Mouse (Mus musculus): ENCODE data around the gene Ppard. TPM values are rescaled to one million over a fixed set of nuclear protein-coding genes. Genes with fewer than 3 reads are reported as not detected.
A peak's percentile ranks its signal among the peaks of the same experiment; 100 is the strongest.

The Ppard gene
- polyA plus RNA-seq, 1 experiment from 2014 or later: 4.6 TPM

DNA sequence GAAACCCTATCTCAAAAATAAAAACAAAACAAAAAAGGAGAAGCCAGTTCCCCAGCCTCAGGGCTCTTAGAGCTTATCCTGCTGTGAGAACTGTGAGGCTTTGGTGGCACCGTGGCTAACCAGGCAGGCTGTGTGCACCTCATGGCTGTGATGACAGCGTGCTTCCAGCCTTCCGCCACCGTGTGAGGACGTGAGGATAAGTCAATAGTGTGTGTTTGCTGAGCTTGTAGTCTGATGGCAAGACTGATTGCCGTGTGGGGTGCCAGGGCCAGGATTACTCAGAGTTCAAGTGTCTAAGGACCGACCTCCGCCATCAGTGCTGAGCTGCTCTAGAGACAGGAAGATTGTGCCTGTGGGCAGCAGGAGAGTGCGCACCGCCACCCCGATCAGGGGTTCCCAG is 58.2 kb downstream of the Ppard start:
- peaks cover 4% of the 10 kb centered on the region; the same call in 1 of the 2 replicates for H3K36me3 ChIP-seq
- no peak overlapping the region for H3K9ac ChIP-seq
- H3K27me3 ChIP-seq (replicated peaks): no peaks in the 10 kb centered on the region
- H3K4me1 ChIP-seq: peaks cover 23% of the 10 kb centered on the region
- no peak overlapping the region for H3K4me3 ChIP-seq (replicated peaks)
- H3K9me3 ChIP-seq: no peaks in the 10 kb centered on the region
- no peak overlapping the region for H3K27ac ChIP-seq
- 55% methylated on average over 11 of the region's 11 CpGs for WGBS
- no peak overlapping the region for H3K4me2 ChIP-seq
- ATAC-seq (ENCODE audit: insufficient read depth, low FRiP score, low read depth): peak; percentile 62

GRCm38 (mm10) chr17:28291346-28291745 is 58.8 kb downstream of the Ppard start:
- WGBS: 78% methylated on average over 7 of the region's 7 CpGs
- no peak overlapping the region for H3K4me2 ChIP-seq
- no peak overlapping the region for H3K4me3 ChIP-seq (replicated peaks)
- H3K27ac ChIP-seq: no peak overlapping the region
- ATAC-seq (ENCODE audit: insufficient read depth, low FRiP score, low read depth): no peak
- H3K27me3 ChIP-seq (replicated peaks): no peaks in the 10 kb centered on the region
- H3K9me3 ChIP-seq: no peaks in the 10 kb centered on the region
- H3K4me1 ChIP-seq: peaks cover 20% of the 10 kb centered on the region
- H3K9ac ChIP-seq: no peak overlapping the region
- peaks cover 6% of the 10 kb centered on the region; the same call in 1 of the 2 replicates for H3K36me3 ChIP-seq

DNA sequence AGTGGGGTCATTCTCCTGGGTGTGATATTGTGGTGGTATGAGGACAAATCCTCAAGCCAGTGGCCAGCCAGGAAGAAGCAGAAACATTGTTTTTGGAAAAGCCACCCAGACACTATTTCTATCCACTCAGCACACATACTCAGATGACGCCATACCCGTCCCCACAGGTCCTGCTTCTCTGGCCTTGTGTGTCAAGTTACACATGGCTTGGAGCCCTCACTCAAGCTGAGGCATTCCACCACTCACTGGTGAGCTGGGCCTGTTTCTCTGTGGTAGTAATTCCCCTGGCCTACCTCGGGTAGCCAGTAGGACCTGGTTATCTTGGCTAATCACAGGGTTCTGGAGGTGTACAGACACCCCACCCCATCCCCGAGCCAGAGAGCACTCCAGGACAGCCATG is 61.2 kb downstream of the Ppard start:
- no peak for ATAC-seq (ENCODE audit: insufficient read depth, low FRiP score, low read depth)
- Histone ChIP-seq H3K4me1 (peaks cover 8% of the 10 kb centered on the region; the same call in 1 of the 2 replicates), H3K4me2 (no peak overlapping the region), H3K27me3 (replicated peaks) (no peaks in the 10 kb centered on the region), H3K9ac (no peak overlapping the region), H3K36me3 (peaks cover 15% of the 10 kb centered on the region; the same call in 1 of the 2 replicates), H3K9me3 (no peaks in the 10 kb centered on the region), H3K27ac (no peak overlapping the region), H3K4me3 (replicated peaks) (no peak overlapping the region)
- WGBS: 76% methylated on average over 4 of the region's 4 CpGs

GRCm38 (mm10) chr17:28294449-28295333 is 62.2 kb downstream of the Ppard start:
- H3K9ac ChIP-seq: no peak overlapping the region
- WGBS: 54% methylated on average over 17 of the region's 17 CpGs
- peaks cover 14% of the 10 kb centered on the region for H3K4me1 ChIP-seq
- H3K4me2 ChIP-seq: no peak overlapping the region
- H3K27me3 ChIP-seq (replicated peaks): no peaks in the 10 kb centered on the region
- no peaks in the 10 kb centered on the region for H3K9me3 ChIP-seq
- no peak overlapping the region for H3K4me3 ChIP-seq (replicated peaks)
- ATAC-seq (ENCODE audit: insufficient read depth, low FRiP score, low read depth): no peak
- peak overlapping the region; percentile 36; the same call in 1 of the 2 replicates for H3K27ac ChIP-seq
- H3K36me3 ChIP-seq: peaks cover 19% of the 10 kb centered on the region; the same call in 1 of the 2 replicates

GRCm38 (mm10) chr17:28298888-28299287 is 66.4 kb downstream of the Ppard start:
- Histone ChIP-seq H3K4me1 (peaks cover 18% of the 10 kb centered on the region; the same call in 1 of the 2 replicates), H3K4me3 (replicated peaks) (no peak overlapping the region), H3K9me3 (no peaks in the 10 kb centered on the region), H3K9ac (no peak overlapping the region), H3K4me2 (no peak overlapping the region), H3K27me3 (replicated peaks) (no peaks in the 10 kb centered on the region), H3K27ac (no peak overlapping the region), H3K36me3 (peaks cover 17% of the 10 kb centered on the region; the same call in 1 of the 2 replicates)
- WGBS: 92% methylated on average over 17 of the region's 17 CpGs
- ATAC-seq (ENCODE audit: insufficient read depth, low FRiP score, low read depth): no peak

DNA sequence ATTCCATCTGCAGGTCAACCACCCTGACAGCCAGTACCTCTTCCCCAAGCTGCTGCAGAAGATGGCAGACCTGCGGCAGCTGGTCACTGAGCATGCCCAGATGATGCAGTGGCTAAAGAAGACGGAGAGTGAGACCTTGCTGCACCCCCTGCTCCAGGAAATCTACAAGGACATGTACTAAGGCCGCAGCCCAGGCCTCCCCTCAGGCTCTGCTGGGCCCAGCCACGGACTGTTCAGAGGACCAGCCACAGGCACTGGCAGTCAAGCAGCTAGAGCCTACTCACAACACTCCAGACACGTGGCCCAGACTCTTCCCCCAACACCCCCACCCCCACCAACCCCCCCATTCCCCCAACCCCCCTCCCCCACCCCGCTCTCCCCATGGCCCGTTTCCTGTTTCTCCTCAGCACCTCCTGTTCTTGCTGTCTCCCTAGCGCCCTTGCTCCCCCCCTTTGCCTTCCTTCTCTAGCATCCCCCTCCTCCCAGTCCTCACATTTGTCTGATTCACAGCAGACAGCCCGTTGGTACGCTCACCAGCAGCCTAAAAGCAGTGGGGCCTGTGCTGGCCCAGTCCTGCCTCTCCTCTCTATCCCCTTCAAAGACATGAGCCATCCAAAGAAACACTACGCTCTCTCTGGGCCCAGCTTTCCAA is 67.3 kb downstream of the Ppard start:
- WGBS: 30% methylated on average over 11 of the region's 11 CpGs
- Histone ChIP-seq H3K4me2 (no peak overlapping the region), H3K9ac (no peak overlapping the region), H3K4me3 (replicated peaks) (no peak overlapping the region), H3K27ac (no peak overlapping the region), H3K27me3 (replicated peaks) (no peaks in the 10 kb centered on the region), H3K9me3 (no peaks in the 10 kb centered on the region), H3K4me1 (peaks cover 15% of the 10 kb centered on the region; the same call in 1 of the 2 replicates), H3K36me3 (peaks cover 17% of the 10 kb centered on the region; the same call in 1 of the 2 replicates)
- peak; percentile 36; the same call in 1 of the 2 replicates for ATAC-seq (ENCODE audit: insufficient read depth, low FRiP score, low read depth)

GRCm38 (mm10) chr17:28300323-28300722 is 67.8 kb downstream of the Ppard start:
- H3K36me3 ChIP-seq: peaks cover 17% of the 10 kb centered on the region; the same call in 1 of the 2 replicates
- no peaks in the 10 kb centered on the region for H3K9me3 ChIP-seq
- 0 out of 2 replicates have a peak, but pooled peaks have one; percentile 12 for ATAC-seq (ENCODE audit: insufficient read depth, low FRiP score, low read depth)
- H3K9ac ChIP-seq: no peak overlapping the region
- H3K4me3 ChIP-seq (replicated peaks): no peak overlapping the region
- no peaks in the 10 kb centered on the region for H3K27me3 ChIP-seq (replicated peaks)
- no peak overlapping the region for H3K27ac ChIP-seq
- WGBS: 51% methylated on average over 9 of the region's 9 CpGs
- no peak overlapping the region for H3K4me2 ChIP-seq
- H3K4me1 ChIP-seq: peaks cover 10% of the 10 kb centered on the region; the same call in 1 of the 2 replicates

GRCm38 (mm10) chr17:28300850-28301249 is 68.3 kb downstream of the Ppard start:
- peaks cover 10% of the 10 kb centered on the region; the same call in 1 of the 2 replicates for H3K4me1 ChIP-seq
- H3K4me3 ChIP-seq (replicated peaks): no peak overlapping the region
- H3K36me3 ChIP-seq: peaks cover 17% of the 10 kb centered on the region; the same call in 1 of the 2 replicates
- H3K9ac ChIP-seq: no peak overlapping the region
- no peak overlapping the region for H3K27ac ChIP-seq
- no peaks in the 10 kb centered on the region for H3K9me3 ChIP-seq
- peak; percentile 33 for ATAC-seq (ENCODE audit: insufficient read depth, low FRiP score, low read depth)
- H3K27me3 ChIP-seq (replicated peaks): no peaks in the 10 kb centered on the region
- WGBS: 58% methylated on average over 3 of the region's 3 CpGs
- H3K4me2 ChIP-seq: no peak overlapping the region

DNA sequence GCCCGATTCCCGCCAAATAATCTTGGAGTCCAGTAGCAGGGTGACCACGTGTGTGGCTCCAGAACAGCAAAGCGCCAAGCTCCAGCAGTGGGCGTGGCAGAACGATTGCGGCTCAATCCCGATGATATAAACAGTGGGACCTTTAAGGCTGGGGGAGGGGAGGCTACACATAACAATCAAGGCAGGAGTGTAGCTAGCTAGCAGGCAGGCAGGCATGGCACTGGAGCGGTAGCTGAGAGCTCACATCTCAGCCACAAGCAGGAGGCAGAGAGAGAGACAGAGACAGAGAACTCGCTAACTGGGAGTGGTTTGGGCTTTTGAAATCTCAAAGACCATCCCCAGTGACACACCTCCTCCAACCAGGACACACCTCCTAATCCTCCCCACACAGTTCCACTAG is 72.7 kb downstream of the Ppard start:
- no peak overlapping the region for H3K4me2 ChIP-seq
- peaks cover 8% of the 10 kb centered on the region for H3K4me1 ChIP-seq
- WGBS: 42% methylated on average over 10 of the region's 10 CpGs
- H3K27ac ChIP-seq: no peak overlapping the region
- H3K36me3 ChIP-seq: no peaks in the 10 kb centered on the region; the same call in 1 of the 2 replicates
- H3K9me3 ChIP-seq: no peaks in the 10 kb centered on the region
- no peaks in the 10 kb centered on the region for H3K27me3 ChIP-seq (replicated peaks)
- no peak overlapping the region for H3K9ac ChIP-seq
- no peak overlapping the region for H3K4me3 ChIP-seq (replicated peaks)
- no peak for ATAC-seq (ENCODE audit: insufficient read depth, low FRiP score, low read depth)

- Histone ChIP-seq H3K27me3 (replicated peaks) (no peaks in the 10 kb centered on the region), H3K9ac (no peak overlapping the region), H3K4me1 (peaks cover 4% of the 10 kb centered on the region; the same call in 1 of the 2 replicates), H3K27ac (no peak overlapping the region), H3K4me2 (peak overlapping the region; percentile 41; the same call in 1 of the 2 replicates), H3K4me3 (replicated peaks) (no peak overlapping the region), H3K36me3 (no peaks in the 10 kb centered on the region), H3K9me3 (no peaks in the 10 kb centered on the region)
- ATAC-seq (ENCODE audit: insufficient read depth, low FRiP score, low read depth): no peak
- 13% methylated on average over 18 of the region's 18 CpGs for WGBS
Observed at GRCm38 (mm10) chr17:28308297-28309195, 76.0 kb downstream of the Ppard start.

GRCm38 (mm10) chr17:28310831-28311230 is 78.3 kb downstream of the Ppard start:
- no peak overlapping the region for H3K9ac ChIP-seq
- WGBS: 79% methylated on average over 3 of the region's 3 CpGs
- no peaks in the 10 kb centered on the region for H3K9me3 ChIP-seq
- no peak overlapping the region for H3K27ac ChIP-seq
- no peak overlapping the region for H3K4me2 ChIP-seq
- H3K4me3 ChIP-seq (replicated peaks): no peak overlapping the region
- ATAC-seq (ENCODE audit: insufficient read depth, low FRiP score, low read depth): no peak
- H3K36me3 ChIP-seq: 0 out of 2 replicates have a peak, but pooled peaks cover under 1% of the 10 kb centered on the region
- H3K27me3 ChIP-seq (replicated peaks): no peaks in the 10 kb centered on the region
- peaks cover 13% of the 10 kb centered on the region for H3K4me1 ChIP-seq
